Mouse (Mus musculus) spleen, adult 2 months (tissue): ENCODE measurements around the gene Ankrd13a.

Experiments
- CTCF ChIP-seq: fragments of 200-500 bp; IDR thresholded peaks from 2 replicates; pipeline ENCODE4 v1.5.1; 2011; ENCODE audit warnings: mild to moderate bottlenecking, inconsistent platforms; ENCODE audit not compliant: insufficient read depth, insufficient read length, insufficient replicate concordance; ENCODE audit errors: extremely low read depth
- POLR2A ChIP-seq: fragments of 200-500 bp; IDR thresholded peaks from 2 replicates; pipeline ENCODE4 v1.6.1; 2011; ENCODE audit warnings: low read depth, low read length, inconsistent platforms

- TF ChIP-seq CTCF (no peak), POLR2A (no peak)
Observed at GRCm38 (mm10) chr5:114782991-114783390, 8.5 kb downstream of the Ankrd13a start.
